Mouse (Mus musculus) MEL (cell line): Measurements from ENCODE around the gene Kif5c. TPM values are rescaled to one million over a fixed set of nuclear protein-coding genes. Genes with fewer than 3 reads are reported as not detected.

Source experiments
- DNase-seq: peaks from one replicate; pipeline ENCODE4 v3.0.0; 2011; ENCODE audit warnings: low read depth, low spot score
- H3K27ac ChIP-seq: 2 replicates; pipeline ENCODE4 v1.5.1; 2012; ENCODE audit warnings: low read depth, mild to moderate bottlenecking, control low read depth, low read length, moderate library complexity; ENCODE audit not compliant: control insufficient read depth
- H3K27me3 ChIP-seq, 2 experiments: fragments of 150-350 bp in 1 of 2; sonication (generic) in 1 of 2; 2 replicates each; pipeline ENCODE4 v1.6.1; 2012; ENCODE audit warnings: low read length in 2 of 2, mild to moderate bottlenecking in 2 of 2, improper control_type of control experiment in 1 of 2, moderate library complexity in 1 of 2; ENCODE audit not compliant: insufficient read depth in 2 of 2, control insufficient read depth in 1 of 2
- H3K36me3 ChIP-seq, 2 experiments: 2 replicates each; pipeline ENCODE4 v1.6.1; 2012 to 2014; ENCODE audit warnings: low read length in 2 of 2, improper control_type of control experiment in 1 of 2, inconsistent platforms in 1 of 2, mild to moderate bottlenecking in 1 of 2; ENCODE audit not compliant: insufficient read depth in 2 of 2, control insufficient read depth in 1 of 2
- H3K4me1 ChIP-seq, 2 experiments: fragments of 150-350 bp in 1 of 2; sonication (generic) in 1 of 2; 2 replicates each; pipeline ENCODE4 v1.6.1; 2012; ENCODE audit warnings: low read length in 2 of 2, improper control_type of control experiment in 1 of 2, mild to moderate bottlenecking in 1 of 2; ENCODE audit not compliant: insufficient read depth in 2 of 2, control insufficient read depth in 1 of 2
- H3K4me3 ChIP-seq, 2 experiments: fragments of 150-350 bp in 1 of 2; sonication (generic) in 1 of 2; 2 replicates each; pipeline ENCODE4 v1.5.1; 2012; ENCODE audit warnings: low read depth in 2 of 2, low read length in 2 of 2, mild to moderate bottlenecking in 2 of 2, moderate library complexity in 2 of 2, control low read depth in 1 of 2, improper control_type of control experiment in 1 of 2; ENCODE audit not compliant: control insufficient read depth in 1 of 2, insufficient read depth in 1 of 2
- H3K79me2 ChIP-seq: 2 replicates; pipeline ENCODE4 v1.6.1; 2012; ENCODE audit warnings: mild to moderate bottlenecking, low read length, moderate library complexity; ENCODE audit not compliant: control insufficient read depth, poor library complexity, insufficient read depth
- H3K9ac ChIP-seq: 2 replicates; pipeline ENCODE4 v1.6.1; 2012; ENCODE audit warnings: low read depth, mild to moderate bottlenecking, control low read depth, low read length, moderate library complexity; ENCODE audit not compliant: control insufficient read depth, poor library complexity, severe bottlenecking
- H3K9me3 ChIP-seq: fragments of 150-350 bp; sonication (generic); replicated peaks from 2 replicates; pipeline ENCODE4 v1.6.1; 2012; ENCODE audit warnings: mild to moderate bottlenecking, low read length, improper control_type of control experiment, moderate library complexity; ENCODE audit not compliant: insufficient read depth
- BHLHE40 ChIP-seq: IDR thresholded peaks from 2 replicates; pipeline ENCODE4 v1.6.1; 2012; ENCODE audit warnings: low read depth, mild to moderate bottlenecking, inconsistent platforms, low read length, improper control_type of control experiment, borderline replicate concordance
- CHD1 ChIP-seq: IDR thresholded peaks from 2 replicates; pipeline ENCODE4 v1.6.1; 2012; ENCODE audit warnings: low read depth, mild to moderate bottlenecking, inconsistent platforms, low read length, improper control_type of control experiment
- CHD2 ChIP-seq: IDR thresholded peaks from 2 replicates; pipeline ENCODE4 v1.6.1; 2011; ENCODE audit warnings: low read length, improper control_type of control experiment
- CTCF ChIP-seq, 3 experiments: IDR thresholded peaks in 2 of 3; conservative IDR thresholded peaks in 1 of 3; 2 replicates each; pipeline ENCODE4 v1.5.1; 2011 to 2012; ENCODE audit warnings: low read length in 3 of 3, low read depth in 2 of 3, mild to moderate bottlenecking in 2 of 3, improper control_type of control experiment in 1 of 3, inconsistent platforms in 1 of 3, mixed read lengths in 1 of 3, moderate library complexity in 1 of 3; ENCODE audit not compliant: control insufficient read depth in 1 of 3, insufficient read depth in 1 of 3, poor library complexity in 1 of 3, severe bottlenecking in 1 of 3
- E2F4 ChIP-seq: IDR thresholded peaks from 2 replicates; pipeline ENCODE4 v1.6.1; 2011; ENCODE audit warnings: low read depth, low read length, improper control_type of control experiment, borderline replicate concordance
- ELF1 ChIP-seq: IDR thresholded peaks from 2 replicates; pipeline ENCODE4 v1.6.1; 2014; ENCODE audit warnings: low read depth, mild to moderate bottlenecking, inconsistent platforms, low read length, improper control_type of control experiment, moderate library complexity
- GABPA ChIP-seq: IDR thresholded peaks from 2 replicates; pipeline ENCODE4 v1.6.1; 2012; ENCODE audit warnings: low read depth, mild to moderate bottlenecking, inconsistent platforms, low read length, improper control_type of control experiment, moderate library complexity
- GATA1 ChIP-seq: IDR thresholded peaks from 2 replicates; pipeline ENCODE4 v1.6.1; 2011; ENCODE audit warnings: low read depth, low read length, improper control_type of control experiment
- HCFC1 ChIP-seq: IDR thresholded peaks from 2 replicates; pipeline ENCODE4 v1.6.1; 2012; ENCODE audit warnings: low read depth, mild to moderate bottlenecking, inconsistent platforms, low read length, improper control_type of control experiment, moderate library complexity
- JUND ChIP-seq: IDR thresholded peaks from 2 replicates; pipeline ENCODE4 v1.6.1; 2011; ENCODE audit warnings: low read depth, mild to moderate bottlenecking, improper control_type of control experiment, low read length
- MEF2A ChIP-seq: IDR thresholded peaks from 2 replicates; pipeline ENCODE4 v1.6.1; 2014; ENCODE audit warnings: low read depth, mild to moderate bottlenecking, inconsistent platforms, low read length, improper control_type of control experiment; ENCODE audit not compliant: poor library complexity, insufficient replicate concordance, severe bottlenecking; ENCODE audit errors: extremely low read depth
- MYB ChIP-seq: IDR thresholded peaks from 2 replicates; pipeline ENCODE4 v1.6.1; 2011; ENCODE audit warnings: mild to moderate bottlenecking, low read depth, low read length, improper control_type of control experiment
- POLR2A ChIP-seq, 2 experiments: IDR thresholded peaks; 2 replicates each; pipeline ENCODE4 v1.6.1; 2011 to 2012; ENCODE audit warnings: low read length in 2 of 2, mild to moderate bottlenecking in 2 of 2, control low read depth in 1 of 2, improper control_type of control experiment in 1 of 2, low read depth in 1 of 2, moderate library complexity in 1 of 2; ENCODE audit not compliant: control insufficient read depth in 1 of 2, insufficient read depth in 1 of 2, poor library complexity in 1 of 2
- POLR2AphosphoS2 ChIP-seq: IDR thresholded peaks from 2 replicates; pipeline ENCODE4 v1.6.1; 2011; ENCODE audit warnings: low read length, improper control_type of control experiment
- POLR2AphosphoS5 ChIP-seq: IDR thresholded peaks from 2 replicates; pipeline ENCODE4 v1.6.1; 2012; ENCODE audit warnings: low read depth, borderline replicate concordance, mild to moderate bottlenecking, inconsistent platforms, low read length, moderate library complexity, mixed read lengths
- RAD21 ChIP-seq: IDR thresholded peaks from 2 replicates; pipeline ENCODE4 v1.6.1; 2011; ENCODE audit warnings: mild to moderate bottlenecking, low read depth, low read length, improper control_type of control experiment
- RCOR1 ChIP-seq: IDR thresholded peaks from 2 replicates; pipeline ENCODE4 v1.6.1; 2012; ENCODE audit warnings: low read depth, mild to moderate bottlenecking, inconsistent platforms, low read length, improper control_type of control experiment
- SIN3A ChIP-seq: IDR thresholded peaks from 2 replicates; pipeline ENCODE4 v1.6.1; 2012; ENCODE audit warnings: low read length, improper control_type of control experiment, inconsistent platforms
- SMC3 ChIP-seq: IDR thresholded peaks from 2 replicates; pipeline ENCODE4 v1.6.1; 2011; ENCODE audit warnings: low read depth, low read length, improper control_type of control experiment
- UBTF ChIP-seq: IDR thresholded peaks from 2 replicates; pipeline ENCODE4 v1.6.1; 2012; ENCODE audit warnings: low read depth, mild to moderate bottlenecking, inconsistent platforms, low read length, improper control_type of control experiment, moderate library complexity, borderline replicate concordance; ENCODE audit not compliant: insufficient read depth
- USF2 ChIP-seq, 2 experiments: IDR thresholded peaks; 2 replicates each; pipeline ENCODE4 v1.6.1; 2011 to 2012; ENCODE audit warnings: improper control_type of control experiment in 2 of 2, low read length in 2 of 2, borderline replicate concordance in 1 of 2, inconsistent platforms in 1 of 2, low read depth in 1 of 2, mild to moderate bottlenecking in 1 of 2; ENCODE audit not compliant: insufficient read depth in 1 of 2
- ZNF384 ChIP-seq: IDR thresholded peaks from 2 replicates; pipeline ENCODE4 v1.6.1; 2012; ENCODE audit warnings: low read depth, mild to moderate bottlenecking, inconsistent platforms, low read length, improper control_type of control experiment
- polyA plus RNA-seq, 2 experiments: library from polyadenylated mRNA; stranded (reverse) in 1 of 2; unstranded in 1 of 2; fragments of >175 nt in 1 of 2; fragments of >200 nt in 1 of 2; gene quantifications; 2 replicates each; pipeline versions ENCODE4 v1.2.1 to v1.2.4; 2012; ENCODE audit warnings: low replicate concordance in 2 of 2, low read depth in 1 of 2; ENCODE audit not compliant: insufficient read length in 2 of 2, insufficient read depth in 1 of 2, missing spikeins in 1 of 2
- total RNA-seq: library from RNA; depleted of rRNA; stranded (reverse); fragments of 300-350 nt; gene quantifications from 2 replicates; pipeline ENCODE4 v1.2.3, GENCODE M21; 2012

Gene Kif5c
- total and polyA plus RNA-seq, 3 experiments = 0.26 to 0.39 TPM; not detected in 1

- Histone ChIP-seq H3K27me3 (peaks cover 0 to 2% of the 10 kb centered on the region in 2 experiments; a peak in 1 of 4 replicates), H3K9me3 (no peaks in the 10 kb centered on the region), H3K4me1 (no peaks in the 10 kb centered on the region), H3K36me3 (no peaks in the 10 kb centered on the region), H3K27ac (no peak overlapping the region), H3K4me3 (no peak overlapping the region), H3K9ac (no peak overlapping the region), H3K79me2 (no peaks in the 10 kb centered on the region)
- no peak for TF ChIP-seq CTCF (IDR thresholded peaks at IDR 0.05 in 2 of 3, conservative IDR thresholded peaks at IDR 0.05 in 1 of 3; ENCODE audit: control insufficient read depth in 1 of 3, insufficient read depth in 1 of 3, low read depth in 2 of 3, low read length in 3 of 3, poor library complexity in 1 of 3, severe bottlenecking in 1 of 3)
- TF ChIP-seq JUND = no peak
- no peak for TF ChIP-seq CHD2
- TF ChIP-seq E2F4 = no peak
- no peak for TF ChIP-seq GATA1
- TF ChIP-seq POLR2AphosphoS5 = no peak
- DNase-seq = no peak
Measured at GRCm38 (mm10) chr2:49582546-49582945, 36.6 kb upstream of the Kif5c start.

GRCm38 (mm10) chr2:49583311-49583710, 35.8 kb upstream of the Kif5c start:
- Histone ChIP-seq H3K27ac (no peak overlapping the region), H3K79me2 (no peaks in the 10 kb centered on the region), H3K9ac (no peak overlapping the region), H3K9me3 (no peaks in the 10 kb centered on the region), H3K4me3 (no peak overlapping the region), H3K36me3 (no peaks in the 10 kb centered on the region), H3K27me3 (peaks cover 0 to 2% of the 10 kb centered on the region in 2 experiments; a peak in 1 of 4 replicates), H3K4me1 (no peaks in the 10 kb centered on the region)
- TF ChIP-seq POLR2A (IDR thresholded peaks at IDR 0.05; ENCODE audit: control insufficient read depth in 1 of 2, insufficient read depth in 1 of 2, low read depth in 1 of 2, low read length in 2 of 2, poor library complexity in 1 of 2) = no peak
- DNase-seq = no peak

- no peaks in the 10 kb centered on the region; a peak in 1 of 4 replicates for H3K27me3 ChIP-seq
- no peaks in the 10 kb centered on the region for H3K79me2 ChIP-seq
- TF ChIP-seq RCOR1 = no peak
- TF ChIP-seq SIN3A = no peak
- TF ChIP-seq MYB = no peak
- TF ChIP-seq MEF2A = no peak
- no peak for TF ChIP-seq GABPA
- no peak for TF ChIP-seq HCFC1
- no peak for TF ChIP-seq GATA1
- no peak for TF ChIP-seq USF2 (IDR thresholded peaks at IDR 0.05; ENCODE audit: borderline replicate concordance in 1 of 2, insufficient read depth in 1 of 2, low read depth in 1 of 2, low read length in 2 of 2)
- no peak for TF ChIP-seq RAD21
- TF ChIP-seq UBTF = no peak
- TF ChIP-seq POLR2AphosphoS2 = no peak
- TF ChIP-seq ZNF384 = no peak
- TF ChIP-seq ELF1 = no peak
- TF ChIP-seq CHD1 = no peak
- TF ChIP-seq BHLHE40 = no peak
- TF ChIP-seq SMC3 = no peak
- TF ChIP-seq POLR2A (IDR thresholded peaks at IDR 0.05; ENCODE audit: control insufficient read depth in 1 of 2, insufficient read depth in 1 of 2, low read depth in 1 of 2, low read length in 2 of 2, poor library complexity in 1 of 2) = no peak
- no peak overlapping the region for H3K9ac ChIP-seq
- H3K36me3 ChIP-seq = no peaks in the 10 kb centered on the region
- no peak overlapping the region for H3K27ac ChIP-seq
- no peak for DNase-seq
- H3K4me3 ChIP-seq = no peak overlapping the region
- no peaks in the 10 kb centered on the region for H3K4me1 ChIP-seq
- no peaks in the 10 kb centered on the region for H3K9me3 ChIP-seq
Measured at GRCm38 (mm10) chr2:49590450-49590849, 28.6 kb upstream of the Kif5c start.
